Mouse (Mus musculus) lung, adult 2 months (tissue): ENCODE results near the gene Il1rapl2. TPM values are rescaled to one million over a fixed set of nuclear protein-coding genes. Genes with fewer than 3 reads are reported as not detected.

ENCODE experiments used
- DNase-seq: peaks from one replicate; pipeline ENCODE4 v3.0.0; 2022
- H3K4me1 ChIP-seq: fragments of 200-500 bp; 2 replicates; pipeline ENCODE4 v1.6.1; 2011; ENCODE audit warnings: low read length; ENCODE audit not compliant: control insufficient read depth, insufficient read depth
- H3K4me3 ChIP-seq: fragments of 200-500 bp; replicated peaks from 2 replicates; pipeline ENCODE3; 2011; ENCODE audit warnings: low read depth, mild to moderate bottlenecking, control low read depth, low read length; ENCODE audit errors: extremely low read depth
- CTCF ChIP-seq: fragments of 200-500 bp; IDR thresholded peaks from 2 replicates; pipeline ENCODE4 v1.5.1; 2011; ENCODE audit warnings: mild to moderate bottlenecking, low read length, control low read depth; ENCODE audit not compliant: insufficient read depth
- POLR2A ChIP-seq: fragments of 200-500 bp; IDR thresholded peaks from 2 replicates; pipeline ENCODE4 v1.6.1; 2011; ENCODE audit warnings: low read depth, mild to moderate bottlenecking, control low read depth, low read length, borderline replicate concordance; ENCODE audit errors: extremely low read depth
- WGBS: fragments of 180-500 bp; shearing (Covaris S2); methylation state at CpG from one replicate; pipeline ENCODE4 v1.1.7; 2018; 5-methylcytosine and 5-hydroxymethylcytosine counted together
- polyA plus RNA-seq: library from polyadenylated mRNA; depleted of rRNA; stranded (reverse); fragments of >200 nt; gene quantifications from 2 replicates; pipeline ENCODE4 v1.2.3, GENCODE M21; 2012; rRNA removed

The Il1rapl2 gene
- not detected in 2 replicates for polyA plus RNA-seq

DNA sequence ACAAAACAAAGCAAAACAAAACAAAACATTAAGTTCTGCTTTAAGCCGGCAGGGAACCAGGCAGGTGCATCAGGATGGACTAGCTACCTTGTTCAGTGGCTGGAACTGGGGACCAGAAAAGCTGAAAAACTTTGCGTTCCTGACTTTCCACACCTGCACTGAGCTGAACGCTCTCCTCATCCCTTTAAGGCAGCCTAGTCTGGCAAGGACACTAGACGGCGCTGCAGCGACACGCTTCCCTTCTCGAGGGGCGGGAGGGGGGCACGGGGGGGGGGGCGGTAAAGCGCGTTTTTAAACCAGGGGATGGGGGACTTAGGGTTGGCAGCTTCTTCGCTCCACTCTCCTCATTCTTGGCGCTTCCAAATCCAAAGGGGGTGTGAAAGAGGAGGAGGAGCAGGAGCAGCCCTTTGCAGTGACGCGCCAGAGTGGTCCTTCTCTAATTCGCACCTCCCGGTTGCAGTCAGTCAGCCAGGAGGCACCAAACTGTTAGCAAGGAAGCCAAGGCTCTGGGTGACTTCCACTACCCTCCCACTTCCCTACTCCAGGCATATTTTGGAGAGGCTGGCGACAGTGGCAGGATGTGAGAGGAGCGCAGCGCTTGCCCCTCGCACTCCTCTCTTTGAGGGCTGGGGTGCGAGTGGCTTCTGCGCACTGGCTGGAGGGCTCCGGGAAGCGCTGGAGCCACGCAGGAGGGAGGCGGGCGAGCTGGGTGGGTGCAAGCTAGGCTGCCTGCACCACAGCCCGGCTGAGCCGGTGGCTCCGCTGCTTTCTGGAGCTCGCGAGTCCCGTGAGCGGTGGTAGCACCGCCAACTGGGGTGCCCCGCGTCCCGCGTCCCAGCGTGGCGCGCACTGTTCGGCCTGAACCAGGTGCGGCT, at the start of gene Il1rapl2:
TSS of gene Il1rapl2 (plus strand) at position 288 of the 875 bp plus-strand sequence.
- H3K4me3 ChIP-seq: no peak within 1 kb of the TSS
- DNase-seq: no peak
- H3K4me1 ChIP-seq: no peaks in the 10 kb centered on the region
- no peak for TF ChIP-seq CTCF
- no peak for TF ChIP-seq POLR2A
- 20% methylated on average over 47 of the region's 47 CpGs for WGBS

DNA sequence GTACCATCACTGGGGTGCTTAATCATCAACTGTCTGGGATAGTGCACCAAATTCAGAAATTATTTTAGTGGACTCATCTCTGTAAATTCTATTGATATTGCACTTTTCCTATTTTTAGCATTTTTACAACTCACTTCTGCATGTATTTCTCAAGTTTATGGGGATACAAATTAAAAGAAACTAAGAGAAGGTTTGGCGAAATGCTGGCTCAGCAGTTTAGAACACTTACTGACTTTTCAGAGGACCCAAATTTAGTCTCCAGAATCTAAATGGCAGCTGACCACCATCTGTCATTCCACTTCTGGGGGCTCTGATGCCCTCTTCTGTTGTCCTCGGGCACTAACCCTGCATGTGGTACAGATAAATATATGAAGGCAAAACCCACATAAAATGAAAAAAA, 22.1 kb upstream of the Il1rapl2 start:
- Histone ChIP-seq H3K4me1 (no peaks in the 10 kb centered on the region), H3K4me3 (no peak overlapping the region)
- WGBS: 67% methylated on average over 2 of the region's 2 CpGs
- DNase-seq: no peak
- TF ChIP-seq POLR2A: no peak
- TF ChIP-seq CTCF: no peak

DNA sequence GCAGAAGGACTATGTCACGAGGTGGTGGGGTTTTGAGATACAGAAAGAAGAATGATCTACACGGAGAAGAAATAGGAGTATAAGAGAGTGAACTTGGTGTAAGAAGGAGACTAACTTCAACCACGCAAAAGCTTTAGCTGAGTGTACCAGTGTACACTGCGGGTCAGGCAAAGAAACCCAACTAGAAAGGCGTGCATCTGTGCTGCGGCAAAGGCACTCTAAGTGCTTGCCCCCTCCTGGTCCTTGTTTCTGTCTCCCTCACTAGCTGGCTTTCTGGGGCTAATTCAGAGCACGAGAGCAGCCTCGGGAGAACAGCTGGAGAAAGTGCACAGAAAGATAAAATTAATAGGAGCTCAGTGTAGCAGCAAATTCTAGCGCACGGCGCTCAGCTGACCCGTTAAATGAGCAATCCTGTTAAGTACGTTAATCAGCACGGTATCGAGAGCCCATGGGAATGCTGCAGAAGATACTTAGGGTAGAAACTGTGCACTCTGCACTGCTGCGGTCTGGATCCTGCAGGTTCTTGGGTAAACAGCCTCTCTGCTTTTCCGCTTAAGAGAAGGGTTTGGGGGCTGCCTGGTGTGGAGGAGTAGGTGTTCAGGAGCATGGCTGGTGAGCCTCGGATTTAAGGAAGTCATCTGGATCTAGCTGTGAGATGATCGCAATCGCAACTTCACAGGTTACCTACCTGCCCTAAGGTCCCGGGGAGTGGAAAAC, 778 bp upstream of the Il1rapl2 start:
- 38% methylated on average over 21 of the region's 21 CpGs for WGBS
- TF ChIP-seq CTCF (no peak), POLR2A (no peak)

DNA sequence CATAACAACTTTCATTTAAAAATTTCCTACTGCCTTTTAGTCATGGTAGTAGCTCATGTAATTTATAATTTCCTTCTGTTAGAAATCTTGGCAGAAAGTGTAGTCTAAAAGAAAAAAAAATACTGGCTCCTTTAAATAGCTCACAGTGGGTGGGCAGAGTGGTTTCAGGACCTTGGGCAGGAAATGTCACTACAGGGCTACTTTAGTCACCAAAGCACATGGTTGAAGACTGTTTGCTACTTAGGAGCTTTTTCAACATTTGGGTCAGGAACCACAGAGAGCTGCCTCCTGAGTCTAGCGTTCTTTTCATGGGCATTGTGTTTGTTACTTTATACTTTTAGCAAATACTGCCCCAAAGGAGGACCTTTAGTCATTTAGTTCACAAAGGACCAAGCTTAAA, 12.2 kb downstream of the Il1rapl2 start:
- 22% methylated on average over 1 of the region's 1 CpGs for WGBS
- H3K4me3 ChIP-seq: no peak overlapping the region
- H3K4me1 ChIP-seq: no peaks in the 10 kb centered on the region
- DNase-seq: no peak
- no peak for TF ChIP-seq CTCF
- no peak for TF ChIP-seq POLR2A

More for the DNA sequence above, 778 bp upstream of the Il1rapl2 start:
- DNase-seq: no peak
- no peak overlapping the region for H3K4me3 ChIP-seq
- H3K4me1 ChIP-seq: no peaks in the 10 kb centered on the region

DNA sequence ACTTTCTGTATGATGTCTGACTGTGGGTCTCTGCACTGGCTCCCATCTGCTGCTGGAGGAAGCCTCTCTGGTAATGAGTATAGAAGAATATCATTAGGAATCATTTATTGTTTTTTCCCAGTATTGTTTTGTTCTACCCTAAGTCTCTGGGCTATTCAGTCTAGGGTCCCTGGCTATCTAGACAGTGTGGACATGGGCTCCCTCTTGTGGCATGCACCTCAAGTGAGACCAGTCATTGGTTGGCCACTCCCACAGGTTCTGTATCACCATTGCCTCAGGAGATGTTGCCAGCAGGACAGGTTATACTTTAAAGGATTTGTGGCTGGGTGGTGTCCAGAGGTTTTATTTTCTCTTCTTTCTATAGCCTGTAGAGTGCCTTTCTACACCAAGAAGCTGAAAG, 50.3 kb downstream of the Il1rapl2 start:
- Histone ChIP-seq H3K4me1 (no peaks in the 10 kb centered on the region), H3K4me3 (no peak overlapping the region)
- no peak for TF ChIP-seq CTCF
- TF ChIP-seq POLR2A: no peak
- DNase-seq: no peak

DNA sequence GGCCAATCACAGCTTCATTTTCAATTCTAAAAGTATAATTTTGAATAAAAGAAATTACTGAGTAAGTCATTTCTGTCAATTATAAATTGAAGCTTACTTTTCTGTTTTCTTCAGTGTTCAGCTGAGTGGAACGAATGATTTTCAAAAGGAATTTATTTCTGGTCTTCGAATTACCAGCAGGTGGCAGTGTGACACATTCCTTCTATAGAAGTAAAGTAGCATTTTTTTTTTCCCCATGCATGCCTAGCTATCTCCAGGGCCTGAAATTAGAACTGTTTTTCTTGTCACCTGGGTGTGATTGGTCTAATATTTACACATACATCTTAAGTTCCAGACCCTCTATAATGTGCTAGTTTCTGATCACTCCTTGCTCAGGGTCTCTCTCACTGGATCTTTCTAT, 96.6 kb downstream of the Il1rapl2 start:
- H3K4me1 ChIP-seq: no peaks in the 10 kb centered on the region
- no peak for DNase-seq
- 29% methylated on average over 2 of the region's 2 CpGs for WGBS
- no peak overlapping the region for H3K4me3 ChIP-seq
- no peak for TF ChIP-seq POLR2A
- TF ChIP-seq CTCF: no peak

DNA sequence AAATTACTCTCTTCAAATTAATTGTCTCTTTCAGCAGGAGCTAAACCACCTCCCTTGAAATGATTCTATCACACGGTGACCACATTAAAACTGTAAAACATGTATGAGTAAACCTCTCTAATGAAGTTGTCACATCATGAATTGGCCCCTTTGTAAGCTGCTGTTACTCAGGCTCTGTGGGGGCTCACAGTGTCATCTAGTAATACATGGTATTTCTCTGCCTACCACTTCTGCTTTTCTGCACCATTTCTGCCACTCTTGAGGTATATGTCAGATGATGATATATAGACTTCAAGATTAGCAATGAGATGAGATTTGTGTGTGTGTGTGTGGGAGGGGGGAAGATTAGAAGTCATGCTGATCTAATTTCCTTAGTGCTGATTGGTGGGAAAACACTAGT, 117.6 kb downstream of the Il1rapl2 start:
- WGBS: 66% methylated on average over 1 of the region's 1 CpGs
- TF ChIP-seq CTCF: no peak
- no peak for TF ChIP-seq POLR2A
- DNase-seq: no peak
- H3K4me1 ChIP-seq: no peaks in the 10 kb centered on the region
- H3K4me3 ChIP-seq: no peak overlapping the region

DNA sequence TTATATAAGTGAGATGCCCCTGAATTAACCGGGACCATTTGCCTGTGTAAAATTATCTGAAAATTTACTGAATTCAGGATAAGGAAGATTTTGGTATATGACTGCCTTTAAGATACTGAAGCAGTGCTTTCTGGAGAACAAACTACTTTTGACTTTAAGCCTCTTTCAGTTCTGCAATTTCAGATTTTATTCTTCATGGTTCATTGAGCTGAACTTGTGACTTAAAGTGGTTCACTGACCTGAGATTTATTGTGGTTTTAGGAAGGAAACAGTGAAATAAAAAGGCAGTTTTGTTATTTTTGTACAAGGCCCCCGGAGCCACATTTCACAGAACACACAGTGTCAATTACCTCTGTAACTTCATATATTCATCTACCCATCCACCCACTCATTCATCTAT, 129.6 kb downstream of the Il1rapl2 start:
- 72% methylated on average over 2 of the region's 2 CpGs for WGBS
- no peak overlapping the region for H3K4me3 ChIP-seq
- DNase-seq: no peak
- H3K4me1 ChIP-seq: no peaks in the 10 kb centered on the region
- no peak for TF ChIP-seq CTCF
- TF ChIP-seq POLR2A: no peak

DNA sequence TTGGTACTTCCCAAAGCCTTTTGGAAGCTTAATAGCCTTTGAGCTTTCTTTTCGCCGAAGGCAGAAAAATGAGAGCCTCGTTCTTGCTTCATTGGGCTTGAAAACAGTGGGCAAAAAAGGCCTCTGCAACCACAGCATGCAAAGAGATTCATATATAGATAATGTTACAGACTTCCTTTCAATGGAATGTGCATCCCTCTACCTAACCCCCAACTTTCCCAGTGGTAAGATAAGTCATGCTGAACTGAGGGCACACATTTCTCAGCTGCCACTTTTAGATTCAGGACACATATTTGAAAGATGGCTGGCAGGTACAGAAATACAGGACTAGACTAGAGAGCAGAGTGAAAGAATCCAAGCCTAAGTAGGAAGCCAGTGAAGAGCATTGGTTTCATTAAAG, 185.1 kb downstream of the Il1rapl2 start:
- TF ChIP-seq POLR2A: no peak
- TF ChIP-seq CTCF: no peak
- no peak for DNase-seq
- H3K4me1 ChIP-seq: no peaks in the 10 kb centered on the region
- 74% methylated on average over 3 of the region's 3 CpGs for WGBS
- H3K4me3 ChIP-seq: no peak overlapping the region
